Mouse (Mus musculus) neural tube, embryonic 13.5 days (tissue): ENCODE results near the gene Phb. TPM values are rescaled to one million over a fixed set of nuclear protein-coding genes. Genes with fewer than 3 reads are reported as not detected.

ENCODE experiments used
- ATAC-seq: fragments of 200-750 bp; cut with Nextera tagmentation; 2 replicates; pipeline ENCODE4 v1.8.0; 2017; ENCODE audit warnings: low read depth, mild to moderate bottlenecking, moderate TSS enrichment, moderate library complexity
- H3K27ac ChIP-seq: fragments of 300-500 bp; sonication (generic); replicated peaks from 2 replicates; pipeline ENCODE4 v1.5.1; 2015; ENCODE audit warnings: moderate library complexity, mild to moderate bottlenecking, inconsistent platforms
- H3K27me3 ChIP-seq: fragments of 300-500 bp; sonication (generic); 2 replicates; pipeline ENCODE4 v1.6.1; 2015; ENCODE audit warnings: mild to moderate bottlenecking, inconsistent platforms
- H3K36me3 ChIP-seq: fragments of 300-500 bp; sonication (generic); 2 replicates; pipeline ENCODE4 v1.6.1; 2015; ENCODE audit warnings: mild to moderate bottlenecking, inconsistent platforms
- H3K4me1 ChIP-seq: fragments of 300-500 bp; sonication (generic); replicated peaks from 2 replicates; pipeline ENCODE4 v1.6.1; 2015; ENCODE audit warnings: inconsistent platforms
- H3K4me2 ChIP-seq: fragments of 300-500 bp; sonication (generic); 2 replicates; pipeline ENCODE4 v1.6.1; 2015; ENCODE audit warnings: inconsistent platforms, mild to moderate bottlenecking, moderate library complexity
- H3K4me3 ChIP-seq: fragments of 300-500 bp; sonication (generic); 2 replicates; pipeline ENCODE4 v1.5.1; 2015; ENCODE audit warnings: mild to moderate bottlenecking, inconsistent platforms
- H3K9ac ChIP-seq: fragments of 300-500 bp; sonication (generic); 2 replicates; pipeline ENCODE4 v1.6.1; 2015; ENCODE audit warnings: moderate library complexity, mild to moderate bottlenecking, inconsistent platforms
- H3K9me3 ChIP-seq: fragments of 300-500 bp; sonication (generic); 2 replicates; pipeline ENCODE4 v1.6.1; 2016; ENCODE audit warnings: inconsistent platforms
- WGBS: fragments of 180-500 bp; shearing (Covaris S2); methylation state at CpG from one replicate; pipeline ENCODE4 v1.1.7; 2015; 5-methylcytosine and 5-hydroxymethylcytosine counted together
- polyA plus RNA-seq: library from polyadenylated mRNA; unstranded; fragments of >200 nt; fragmentation: Nextera tagmentation; extraction: Ambion mirVana; gene quantifications from 2 replicates; pipeline ENCODE4 v1.2.1, GENCODE M21; 2015

Phb gene
- polyA plus RNA-seq, 1 experiment from 2014 or later = 188 TPM

GRCm38 (mm10) chr11:95716136-95716535 is 49.4 kb downstream of the Phb start:
- Histone ChIP-seq H3K27ac (no peak overlapping the region), H3K9me3 (no peaks in the 10 kb centered on the region), H3K27me3 (no peaks in the 10 kb centered on the region), H3K4me1 (peaks cover 31% of the 10 kb centered on the region), H3K36me3 (no peaks in the 10 kb centered on the region), H3K9ac (0 out of 2 replicates have a peak overlapping the region, but pooled peaks have one; percentile 47), H3K4me3 (no peak overlapping the region), H3K4me2 (no peak overlapping the region)
- ATAC-seq = no peak
- WGBS = 66% methylated on average over 8 of the region's 8 CpGs

- H3K4me2 ChIP-seq = no peak overlapping the region
- H3K9ac ChIP-seq = no peak overlapping the region
- H3K27me3 ChIP-seq = no peaks in the 10 kb centered on the region
- H3K4me1 ChIP-seq = peaks cover 21% of the 10 kb centered on the region
- ATAC-seq = no peak
- 95% methylated on average over 3 of the region's 3 CpGs for WGBS
- no peak overlapping the region for H3K27ac ChIP-seq
- H3K36me3 ChIP-seq = no peaks in the 10 kb centered on the region
- H3K9me3 ChIP-seq = no peaks in the 10 kb centered on the region
- no peak overlapping the region for H3K4me3 ChIP-seq
Observed at GRCm38 (mm10) chr11:95719356-95719755, 52.6 kb downstream of the Phb start.

- WGBS = 94% methylated on average over 5 of the region's 5 CpGs
- no peak within 1 kb of the TSS for H3K9ac ChIP-seq
- ATAC-seq = no peak
- no peaks in the 10 kb centered on the region for H3K36me3 ChIP-seq
- H3K4me2 ChIP-seq = no peak within 1 kb of the TSS
- no peaks in the 10 kb centered on the region; the same call in 1 of the 2 replicates for H3K4me1 ChIP-seq
- no peak within 1 kb of the TSS for H3K4me3 ChIP-seq
- no peaks in the 10 kb centered on the region for H3K9me3 ChIP-seq
- H3K27ac ChIP-seq = no peak within 1 kb of the TSS
- H3K27me3 ChIP-seq = no peaks in the 10 kb centered on the region
Observed at GRCm38 (mm10) chr11:95723287-95723686, 56.5 kb downstream of the Phb start, which contains the start of gene B130006D01Rik. Gene B130006D01Rik (plus strand): TSS chr11:95723587.

- Histone ChIP-seq H3K27ac (no peak overlapping the region), H3K4me3 (no peak overlapping the region), H3K36me3 (no peaks in the 10 kb centered on the region), H3K4me1 (no peaks in the 10 kb centered on the region; the same call in 1 of the 2 replicates), H3K4me2 (no peak overlapping the region), H3K9ac (no peak overlapping the region), H3K27me3 (no peaks in the 10 kb centered on the region), H3K9me3 (no peaks in the 10 kb centered on the region)
- 92% methylated on average over 4 of the region's 4 CpGs for WGBS
- ATAC-seq = no peak
Observed at GRCm38 (mm10) chr11:95724466-95724865, 57.7 kb downstream of the Phb start.

GRCm38 (mm10) chr11:95726156-95726555 is 59.4 kb downstream of the Phb start:
- no peaks in the 10 kb centered on the region for H3K36me3 ChIP-seq
- no peaks in the 10 kb centered on the region for H3K9me3 ChIP-seq
- WGBS = 85% methylated on average over 4 of the region's 4 CpGs
- no peak overlapping the region for H3K4me3 ChIP-seq
- ATAC-seq = no peak
- no peak overlapping the region for H3K9ac ChIP-seq
- no peak overlapping the region for H3K4me2 ChIP-seq
- no peaks in the 10 kb centered on the region; the same call in 1 of the 2 replicates for H3K4me1 ChIP-seq
- H3K27me3 ChIP-seq = no peaks in the 10 kb centered on the region
- no peak overlapping the region for H3K27ac ChIP-seq

- Histone ChIP-seq H3K4me3 (no peak overlapping the region), H3K27ac (no peak overlapping the region), H3K4me2 (no peak overlapping the region), H3K9me3 (no peaks in the 10 kb centered on the region), H3K27me3 (no peaks in the 10 kb centered on the region), H3K4me1 (no peaks in the 10 kb centered on the region; the same call in 1 of the 2 replicates), H3K36me3 (no peaks in the 10 kb centered on the region), H3K9ac (no peak overlapping the region)
- WGBS = 92% methylated on average over 5 of the region's 5 CpGs
- no peak for ATAC-seq
Observed at GRCm38 (mm10) chr11:95727947-95728346, 61.2 kb downstream of the Phb start.

- Histone ChIP-seq H3K36me3 (no peaks in the 10 kb centered on the region), H3K4me1 (no peaks in the 10 kb centered on the region; the same call in 1 of the 2 replicates), H3K4me2 (no peak overlapping the region), H3K27ac (no peak overlapping the region), H3K4me3 (no peak overlapping the region), H3K9me3 (no peaks in the 10 kb centered on the region), H3K9ac (no peak overlapping the region), H3K27me3 (no peaks in the 10 kb centered on the region)
- WGBS = 84% methylated on average over 12 of the region's 12 CpGs
- no peak for ATAC-seq
Observed at GRCm38 (mm10) chr11:95728916-95729907, 62.5 kb downstream of the Phb start.

Other genes with a start within 250 kb of the Phb start
- 0.74 and 0.79 TPM in 2 replicates for gene Nxph3, start 152.4 kb upstream of the Phb start, polyA plus RNA-seq
- gene Ngfr, start 79.2 kb upstream of the Phb start, polyA plus RNA-seq = 97.1 and 121 TPM in 2 replicates
- gene Zfp652, start 45.7 kb downstream of the Phb start, polyA plus RNA-seq = 28.8 and 30.1 TPM in 2 replicates
- 1.3 TPM in 2 replicates for gene B130006D01Rik, start 56.6 kb downstream of the Phb start, polyA plus RNA-seq
- not detected in 2 replicates for gene Phospho1, start 157.5 kb downstream of the Phb start, polyA plus RNA-seq
- 3.2 and 4.6 TPM in 2 replicates for gene Gngt2, start 170.3 kb downstream of the Phb start, polyA plus RNA-seq
- 2.5 and 2.6 TPM in 2 replicates for gene Abi3, start 175.5 kb downstream of the Phb start, polyA plus RNA-seq
- gene B4galnt2, start 247.9 kb downstream of the Phb start, polyA plus RNA-seq = not detected in 2 replicates